Mouse (Mus musculus) sigmoid colon, adult 10 weeks (tissue): ENCODE data around the gene Olig1. TPM values are rescaled to one million over a fixed set of nuclear protein-coding genes. Genes with fewer than 3 reads are reported as not detected.

Source experiments
- polyA plus RNA-seq: library from polyadenylated mRNA; stranded (reverse); fragments of 350-450 nt; fragmentation: Illumina TruSeq; extraction: RNeasy Lipid Tissue Mini Kit (QIAGEN cat#74804); gene quantifications from one replicate; pipeline ENCODE4 v1.2.3, GENCODE M21; 2014; ENCODE audit warnings: low read depth, low replicate concordance

Gene Olig1
- not detected for polyA plus RNA-seq

DNA sequence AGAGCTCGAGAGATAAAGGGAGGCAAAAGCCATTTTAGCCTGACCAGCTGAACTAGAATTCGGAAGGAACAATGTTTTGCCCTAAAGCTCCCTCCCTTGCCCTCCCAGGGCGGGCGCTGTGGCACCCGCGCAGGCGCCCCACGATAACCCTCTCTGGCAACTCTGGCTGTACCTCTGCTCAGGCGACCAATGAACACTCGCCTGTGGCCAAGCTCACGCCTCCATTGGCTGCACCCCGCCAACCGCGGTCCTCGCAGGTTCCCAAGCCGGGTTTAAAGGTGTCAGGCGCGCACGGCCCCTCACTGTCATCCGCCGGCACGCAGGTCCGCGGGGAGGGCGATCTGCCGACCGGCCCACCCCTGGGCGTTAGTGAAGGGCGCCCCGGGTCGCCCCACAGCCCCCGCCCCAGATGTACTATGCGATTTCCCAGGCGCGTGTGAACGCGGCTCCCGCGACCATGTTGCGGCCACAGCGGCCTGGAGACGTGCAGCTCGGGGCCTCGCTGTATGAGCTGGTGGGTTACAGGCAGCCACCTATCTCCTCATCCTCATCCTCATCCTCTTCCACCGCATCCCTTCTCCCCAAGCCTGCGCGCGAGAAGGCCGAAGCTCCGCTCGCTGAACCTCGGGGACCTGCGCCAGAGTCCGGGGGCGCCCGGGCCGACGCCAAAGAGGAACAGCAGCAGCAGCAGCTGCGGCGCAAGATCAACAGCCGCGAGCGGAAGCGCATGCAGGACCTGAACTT, at the start of gene Olig1:
Gene Olig1, plus strand, starts transcription at position 305 of the 744 bp plus-strand sequence.

DNA sequence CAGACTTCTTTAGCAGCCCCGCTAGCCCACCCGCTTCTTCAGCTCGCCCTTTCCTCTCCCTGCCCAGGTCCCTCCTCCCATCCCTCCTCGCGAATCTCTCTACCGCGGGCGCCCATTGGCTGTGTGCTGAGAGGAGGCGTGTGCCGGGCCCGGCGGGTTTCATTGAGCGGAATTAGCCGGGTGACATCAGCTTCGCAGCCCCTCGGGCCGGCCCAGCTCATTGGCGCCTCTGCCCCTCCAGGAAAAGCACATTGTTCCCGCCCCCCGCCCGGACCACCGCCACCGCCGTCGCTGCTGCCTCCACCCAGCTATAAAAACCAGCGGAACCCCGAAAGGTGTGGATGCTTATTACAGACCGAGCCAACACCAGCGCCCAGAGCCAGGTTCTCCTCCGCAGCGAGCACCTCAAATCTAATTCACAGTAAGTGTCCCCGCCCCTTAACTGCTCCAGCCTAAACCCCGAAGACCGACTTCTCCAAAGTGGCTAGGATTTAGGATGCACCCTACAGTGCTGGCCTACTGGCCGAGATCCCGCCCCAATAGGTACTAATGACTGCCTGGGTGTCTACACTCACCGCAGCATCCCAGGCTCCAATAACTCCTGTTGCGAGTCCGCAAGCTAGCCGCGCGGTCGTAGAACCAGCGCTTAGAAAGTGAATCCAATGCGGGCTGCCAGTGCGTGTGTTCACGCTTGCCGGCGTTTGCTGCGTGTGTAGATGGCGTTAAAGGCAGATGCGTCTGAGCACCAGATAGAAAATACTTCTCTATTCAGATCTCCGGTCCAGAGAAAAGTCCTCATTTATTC, 44.1 kb upstream of the Olig1 start, which contains the start of gene Olig2:
Gene Olig2, plus strand, starts transcription at position 225 of the 805 bp plus-strand sequence.

Other genes starting within 250 kb of the Olig1 start
- 170 TPM for gene Paxbp1, start 225.2 kb upstream of the Olig1 start, polyA plus RNA-seq
- gene 4932438H23Rik, start 174.7 kb upstream of the Olig1 start, polyA plus RNA-seq = 2.3 TPM
- gene Olig2, start 44.3 kb upstream of the Olig1 start, polyA plus RNA-seq = not detected
- 31.4 TPM for gene Ifnar2, start 103.0 kb downstream of the Olig1 start, polyA plus RNA-seq
- not detected for gene Gm21970, start 121.9 kb downstream of the Olig1 start, polyA plus RNA-seq
- gene Il10rb, start 136.4 kb downstream of the Olig1 start, polyA plus RNA-seq = 96.0 TPM
- gene Ifnar1, start 215.5 kb downstream of the Olig1 start, polyA plus RNA-seq = 76.5 TPM